Mouse (Mus musculus) heart, postnatal 4 days (tissue): ENCODE data around the gene Ramp3. TPM values are rescaled to one million over a fixed set of nuclear protein-coding genes. Genes with fewer than 3 reads are reported as not detected.
"Not testable (repeated sequence)": the region's sequence is repeated elsewhere in the genome, so short reads cannot be mapped to it uniquely, and the experiment has no call there.

Source experiments
- DNase-seq: peaks from one replicate; pipeline ENCODE4 v3.0.0; 2021
- total RNA-seq, 2 experiments: library from RNA; stranded (reverse); gene quantifications; 2 replicates each; pipeline ENCODE4 v1.2.3; 2021

Ramp3 gene
- total RNA-seq, result 1 to 10 TPM; 3.6 to 3.7 TPM

- DNase-seq, result peak; percentile 16
Measured at GRCm38 (mm10) chr11:6658271-6658670, at the start of gene Ramp3. Gene Ramp3 (plus strand): TSS chr11:6658521.

GRCm38 (mm10) chr11:6615250-6616205 lies 42.8 kb upstream of the Ramp3 start:
- no peak for DNase-seq

GRCm38 (mm10) chr11:6623704-6624103 lies 34.6 kb upstream of the Ramp3 start:
- DNase-seq, result no peak

GRCm38 (mm10) chr11:6624619-6625382 lies 33.5 kb upstream of the Ramp3 start:
- DNase-seq, result no peak

GRCm38 (mm10) chr11:6625478-6626387 lies 32.6 kb upstream of the Ramp3 start, which contains the start of gene Tbrg4:
Gene Tbrg4 (minus strand): TSS chr11:6626067.
- DNase-seq, result peak; percentile 94

- DNase-seq, result no peak
Measured at GRCm38 (mm10) chr11:6626388-6626772, 31.9 kb upstream of the Ramp3 start.

GRCm38 (mm10) chr11:6627731-6628130 lies 30.6 kb upstream of the Ramp3 start:
- DNase-seq, result no peak

GRCm38 (mm10) chr11:6628568-6628967 lies 29.8 kb upstream of the Ramp3 start:
- DNase-seq, result peak; percentile 65

GRCm38 (mm10) chr11:6629655-6630054 lies 28.7 kb upstream of the Ramp3 start:
- no peak for DNase-seq

GRCm38 (mm10) chr11:6636150-6636549 lies 22.2 kb upstream of the Ramp3 start:
- DNase-seq, result no peak

GRCm38 (mm10) chr11:6638537-6638936 lies 19.8 kb upstream of the Ramp3 start, which contains the start of gene Wap:
Gene Wap (minus strand): TSS chr11:6638637.
- DNase-seq, result no peak

GRCm38 (mm10) chr11:6639072-6639471 lies 19.2 kb upstream of the Ramp3 start:
- no peak for DNase-seq

GRCm38 (mm10) chr11:6644566-6644965 lies 13.8 kb upstream of the Ramp3 start:
- no peak for DNase-seq

- no peak for DNase-seq
Measured at GRCm38 (mm10) chr11:6647831-6648724, 10.2 kb upstream of the Ramp3 start.

GRCm38 (mm10) chr11:6650519-6650918 lies 7.8 kb upstream of the Ramp3 start:
- no peak for DNase-seq

GRCm38 (mm10) chr11:6652978-6653377 lies 5.3 kb upstream of the Ramp3 start:
- DNase-seq, result not testable (repeated sequence)

GRCm38 (mm10) chr11:6654903-6655302 lies 3.4 kb upstream of the Ramp3 start:
- peak; percentile 88 for DNase-seq

GRCm38 (mm10) chr11:6661206-6661605 lies 2.9 kb downstream of the Ramp3 start:
- no peak for DNase-seq

GRCm38 (mm10) chr11:6666634-6667033 lies 8.3 kb downstream of the Ramp3 start:
- no peak for DNase-seq

- no peak for DNase-seq
Measured at GRCm38 (mm10) chr11:6669041-6669440, 10.7 kb downstream of the Ramp3 start.

- DNase-seq, result no peak
Measured at GRCm38 (mm10) chr11:6670044-6670443, 11.7 kb downstream of the Ramp3 start.
